Mouse (Mus musculus) heart, adult 11 months (tissue): ENCODE measurements around the gene Ube2r2.

Experiments
- DNase-seq: peaks from one replicate; pipeline ENCODE4 v3.0.0; 2022

The Ube2r2 gene

GRCm38 (mm10) chr4:41189809-41190208 is 54.3 kb downstream of the Ube2r2 start:
- DNase-seq = no peak

GRCm38 (mm10) chr4:41192544-41193512 is 57.3 kb downstream of the Ube2r2 start:
- no peak for DNase-seq

DNA sequence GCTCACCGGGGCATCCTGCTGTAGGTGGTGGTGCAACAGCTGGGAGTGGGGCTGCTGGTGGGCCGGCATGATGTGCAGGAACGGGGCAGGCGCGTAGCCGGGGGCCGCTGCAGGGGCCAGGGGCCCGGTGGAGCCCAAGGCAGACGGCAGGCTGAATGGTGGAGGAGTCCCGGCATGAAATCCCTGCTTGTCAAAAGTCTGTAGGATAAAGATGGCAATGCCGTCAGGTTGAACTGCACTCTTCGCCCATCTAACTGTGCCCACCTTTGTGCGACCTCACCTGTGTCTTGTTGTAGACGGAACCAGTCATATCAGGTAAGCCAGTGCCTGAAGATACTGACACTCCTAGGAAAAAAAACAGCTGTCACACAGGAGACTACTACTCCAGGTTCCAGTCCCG is 59.8 kb downstream of the Ube2r2 start:
- peak; percentile 90 for DNase-seq

GRCm38 (mm10) chr4:41196861-41197610 is 61.5 kb downstream of the Ube2r2 start:
- peak; percentile 87 for DNase-seq

DNA sequence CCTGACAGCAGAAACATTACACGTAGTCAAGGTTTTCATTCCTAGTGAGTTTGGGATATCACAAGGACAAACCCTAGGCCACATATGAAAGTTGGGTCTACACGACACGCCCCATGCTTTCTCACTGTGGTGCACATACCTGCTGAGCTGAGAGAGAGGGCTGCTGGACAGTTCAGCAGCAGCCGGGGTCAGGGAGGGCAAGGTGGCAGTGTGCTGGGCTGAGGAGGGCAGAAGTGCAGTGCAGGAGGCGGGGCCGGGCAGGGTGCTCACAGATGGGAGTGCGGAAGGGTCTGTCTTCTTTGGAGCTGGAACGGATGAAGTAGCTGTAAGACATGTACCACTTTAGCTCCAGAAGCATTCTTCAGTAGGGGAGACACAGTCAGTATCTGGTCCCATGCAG is 66.6 kb downstream of the Ube2r2 start:
- peak; percentile 87 for DNase-seq

- DNase-seq = no peak
These were observed 70.2 kb downstream of the Ube2r2 start for GRCm38 (mm10) chr4:41205751-41206150.

- no peak for DNase-seq
These were observed 72.5 kb downstream of the Ube2r2 start for GRCm38 (mm10) chr4:41208050-41208449.

DNA sequence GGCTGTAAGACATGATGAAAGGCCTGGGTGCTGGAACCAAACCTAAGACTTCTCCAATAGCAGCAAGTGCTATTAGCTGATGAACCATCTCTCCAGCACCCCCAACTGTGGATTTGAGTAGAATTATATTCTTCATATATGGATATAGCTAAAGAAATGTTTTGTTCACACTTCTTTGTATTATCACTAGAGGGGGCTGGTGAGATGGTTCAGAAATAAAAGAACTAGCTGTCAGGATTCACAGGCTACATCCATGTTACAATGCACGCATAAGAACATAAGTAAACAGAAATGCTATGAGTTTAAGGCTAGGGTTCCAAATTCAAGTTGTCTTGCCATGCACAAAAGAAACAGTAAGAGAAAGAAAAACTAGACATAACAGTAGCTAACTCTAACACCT is 89.9 kb downstream of the Ube2r2 start:
- DNase-seq = no peak

GRCm38 (mm10) chr4:41226351-41226750 is 90.8 kb downstream of the Ube2r2 start:
- no peak for DNase-seq

- no peak for DNase-seq
These were observed 100.1 kb downstream of the Ube2r2 start for GRCm38 (mm10) chr4:41235621-41236020.

DNA sequence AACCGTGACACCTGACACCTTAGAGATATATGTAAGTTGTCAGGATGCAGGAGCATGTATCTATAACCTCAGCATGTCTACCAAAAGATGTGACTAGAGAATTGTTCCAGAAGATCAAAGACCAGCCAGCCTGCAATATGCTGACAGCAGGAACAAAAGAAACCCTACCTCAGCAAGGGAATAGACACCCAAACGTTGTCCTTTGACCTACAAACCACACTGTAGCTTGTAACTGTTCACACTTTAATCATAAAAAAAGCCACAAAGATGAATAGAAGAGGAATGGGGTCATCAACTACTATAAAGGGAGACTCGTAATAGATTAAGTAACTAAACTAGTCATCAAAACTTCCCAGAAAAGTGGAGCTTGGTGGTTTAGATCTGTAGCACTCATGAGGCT is 105.4 kb downstream of the Ube2r2 start:
- DNase-seq = no peak
